In genomic region chr8:129233664-129234026, GRCm38 (mm10) we compare ENCODE assay signal across 8 mouse cellular contexts. TPM values are rescaled to one million over a fixed set of nuclear protein-coding genes. Genes with fewer than 3 reads are reported as not detected.
A peak's percentile ranks its signal among the peaks of the same experiment; 100 is the strongest.
DNase-seq lines count a peak whose midpoint lies in the region; ATAC-seq and TF ChIP-seq lines count a peak whose summit lies in the region.

No protein-coding gene starts in this region.

- H3K9ac ChIP-seq in heart, embryonic 11.5 days (ENCODE audit: low read depth, low read length) = peak overlapping the region; percentile 73
- H3K9ac ChIP-seq in CH12.LX (ENCODE audit: insufficient read depth, low read depth) = peak overlapping the region; percentile 77
- peak overlapping the region; percentile 69 for H3K9ac ChIP-seq in forebrain, embryonic 13.5 days
- peak overlapping the region; percentile 66 for H3K9ac ChIP-seq in liver, embryonic 15.5 days

- peaks cover 5% of the 10 kb centered on the region; the same call in 1 of the 2 replicates for H3K4me1 ChIP-seq in heart, embryonic 11.5 days (ENCODE audit: control insufficient read depth, insufficient read depth, low read length)
- peaks cover 8% of the 10 kb centered on the region in 2 experiments; a peak in 3 of 4 replicates for H3K4me1 ChIP-seq in CH12.LX (ENCODE audit: control insufficient read depth in 1 of 2, insufficient read depth in 2 of 2)
- peaks cover 15% of the 10 kb centered on the region for H3K4me1 ChIP-seq in forebrain, embryonic 13.5 days
- peaks cover 8% of the 10 kb centered on the region for H3K4me1 ChIP-seq in liver, embryonic 15.5 days (replicated peaks)

- H3K27me3 ChIP-seq in heart, embryonic 11.5 days (ENCODE audit: control insufficient read depth, insufficient read depth, low read length) = no peaks in the 10 kb centered on the region
- no peaks in the 10 kb centered on the region for H3K27me3 ChIP-seq in CH12.LX (replicated peaks)
- no peaks in the 10 kb centered on the region for H3K27me3 ChIP-seq in forebrain, embryonic 13.5 days
- no peaks in the 10 kb centered on the region for H3K27me3 ChIP-seq in liver, embryonic 15.5 days

- TF ChIP-seq CTCF in CH12.LX (conservative IDR thresholded peaks at IDR 0.05 in 1 of 2, IDR thresholded peaks at IDR 0.05 in 1 of 2; ENCODE audit: low read depth in 2 of 2, low read length in 2 of 2) = no peak

- no peak for TF ChIP-seq EP300 in CH12.LX (IDR thresholded peaks at IDR 0.05; ENCODE audit: low read length)

- peaks cover 7% of the 10 kb centered on the region for H3K79me2 ChIP-seq in CH12.LX (replicated peaks; ENCODE audit: control insufficient read depth, extremely low read depth, insufficient read depth, poor library complexity, severe bottlenecking)

- TF ChIP-seq RAD21 in CH12.LX (IDR thresholded peaks at IDR 0.05; ENCODE audit: low read depth, low read length) = no peak

- dilution Hi-C loops in CH12.LX (cut with MboI; ENCODE audit: extremely low pct_ligation_motif_present, extremely low pct_unique_long_range_greater_than_20kb, low sequenced_read_pairs) = no loop called here

- H3K4me2 ChIP-seq in heart, embryonic 11.5 days = peak overlapping the region; percentile 68
- H3K4me2 ChIP-seq in CH12.LX (ENCODE audit: insufficient read depth, low read depth, poor library complexity, severe bottlenecking) = peak overlapping the region; percentile 98; the same call in 1 of the 2 replicates
- peak overlapping the region; percentile 72 for H3K4me2 ChIP-seq in forebrain, embryonic 13.5 days
- H3K4me2 ChIP-seq in liver, embryonic 15.5 days = peak overlapping the region; percentile 74

- WGBS in heart, embryonic 11.5 days (ENCODE audit: insufficient replicate concordance) = 1% methylated on average over 9 of the region's 9 CpGs
- WGBS in forebrain, embryonic 13.5 days = under 1% methylated on average over 9 of the region's 9 CpGs
- WGBS in liver, embryonic 15.5 days (ENCODE audit: insufficient replicate concordance) = 3% methylated on average over 9 of the region's 9 CpGs

- peak; percentile 15; the same call in 1 of the 2 replicates for ATAC-seq in heart, embryonic 11.5 days (replicated peaks; ENCODE audit: insufficient number of reproducible peaks, low FRiP score, low TSS enrichment)
- ATAC-seq in forebrain, embryonic 13.5 days = no peak
- no peak for ATAC-seq in liver, embryonic 15.5 days (ENCODE audit: insufficient read depth)

- H3K36me3 ChIP-seq in heart, embryonic 11.5 days (ENCODE audit: control insufficient read depth, insufficient read depth, low read length) = no peaks in the 10 kb centered on the region
- no peaks in the 10 kb centered on the region for H3K36me3 ChIP-seq in CH12.LX (replicated peaks in 1 of 2; ENCODE audit: control insufficient read depth in 1 of 2, insufficient read depth in 1 of 2, low read length in 1 of 2)
- H3K36me3 ChIP-seq in forebrain, embryonic 13.5 days (ENCODE audit: poor library complexity, severe bottlenecking) = no peaks in the 10 kb centered on the region
- H3K36me3 ChIP-seq in liver, embryonic 15.5 days (replicated peaks) = no peaks in the 10 kb centered on the region

- H3K4me3 ChIP-seq in heart, embryonic 11.5 days (ENCODE audit: low read depth, low read length) = peak overlapping the region; percentile 67
- H3K4me3 ChIP-seq in CH12.LX (replicated peaks in 1 of 3; ENCODE audit: low read depth in 2 of 3, low read length in 2 of 3, poor library complexity in 1 of 3) = peak overlapping the region; percentile 61 to 88 (median 74)
- peak overlapping the region; percentile 60 for H3K4me3 ChIP-seq in forebrain, embryonic 13.5 days
- H3K4me3 ChIP-seq in liver, embryonic 15.5 days (replicated peaks) = peak overlapping the region; percentile 72

- DNase-seq in heart, adult 9 months (ENCODE audit: low spot score in 2 of 2) = no peak
- DNase-seq in CH12.LX (ENCODE audit: extremely low read depth) = no peak
- DNase-seq in right cerebral cortex, adult 2 months (ENCODE audit: low spot score in 2 of 2) = no peak
- DNase-seq in retina, postnatal 1 day = no peak
- DNase-seq in thymus, postnatal 10 days (ENCODE audit: low spot score in 2 of 2) = no peak

- no peaks in the 10 kb centered on the region for H3K9me3 ChIP-seq in heart, embryonic 11.5 days (replicated peaks; ENCODE audit: control insufficient read depth, low read length)
- no peaks in the 10 kb centered on the region for H3K9me3 ChIP-seq in CH12.LX (replicated peaks; ENCODE audit: low read length)
- H3K9me3 ChIP-seq in forebrain, embryonic 13.5 days (replicated peaks) = no peaks in the 10 kb centered on the region
- no peaks in the 10 kb centered on the region for H3K9me3 ChIP-seq in liver, embryonic 15.5 days (replicated peaks)

- in situ Hi-C loops in CH12.LX (cut with MboI; ENCODE audit: low pct_ligation_motif_present, low pct_unique_long_range_greater_than_20kb, low sequenced_read_pairs) = no loop called here

- no peak for TF ChIP-seq POLR2A in CH12.LX (IDR thresholded peaks at IDR 0.05; ENCODE audit: low read depth, low read length)

- peak overlapping the region; percentile 91 for H3K27ac ChIP-seq in heart, embryonic 11.5 days (ENCODE audit: low read depth, low read length)
- H3K27ac ChIP-seq in CH12.LX (ENCODE audit: insufficient read depth, low read depth) = no peak overlapping the region
- H3K27ac ChIP-seq in forebrain, embryonic 13.5 days = peak overlapping the region; percentile 89; the same call in 1 of the 2 replicates
- H3K27ac ChIP-seq in liver, embryonic 15.5 days (replicated peaks) = peak overlapping the region; percentile 91

TF ChIP-seq in CH12.LX, 34 proteins besides CTCF, POLR2A, EP300 and RAD21:
- no peak for TF ChIP-seq ZC3H11A (IDR thresholded peaks at IDR 0.05; ENCODE audit: low read depth, low read length)
- no peak for TF ChIP-seq JUN (IDR thresholded peaks at IDR 0.05; ENCODE audit: insufficient read depth, low read depth, low read length)

RNA-seq across cellular contexts. Expression of gene 2610044O15Rik8, which starts 0.6 kb away (rescaled TPM):
- 18.5 and 18.8 TPM in 2 replicates for polyA plus RNA-seq in heart, embryonic 11.5 days (2014; fragmentation: Nextera tagmentation; extraction: Ambion mirVana)
- total RNA-seq in CH12.LX (2012; rRNA removed) = 7.3 and 8.1 TPM in 2 replicates
- 22.5 and 25.6 TPM in 2 replicates for total RNA-seq in CH12.LX (2014; rRNA removed)
- polyA plus RNA-seq in CH12.LX (2012; ENCODE audit: insufficient read length, low read depth) = 10.9 TPM in 2 replicates
- polyA plus RNA-seq in forebrain, embryonic 13.5 days (2015; fragmentation: Nextera tagmentation; extraction: Ambion mirVana) = 24.0 and 27.8 TPM in 2 replicates
- 5.3 and 6.0 TPM in 2 replicates for polyA plus RNA-seq in liver, embryonic 15.5 days (2015; fragmentation: Nextera tagmentation; extraction: Ambion mirVana)
